Mouse (Mus musculus) duodenum, adult 2 months (tissue): ENCODE measurements around the gene Ccdc12. TPM values are rescaled to one million over a fixed set of nuclear protein-coding genes. Genes with fewer than 3 reads are reported as not detected.

ENCODE experiments used
- polyA plus RNA-seq: library from polyadenylated mRNA; depleted of rRNA; stranded (reverse); fragments of >200 nt; gene quantifications from 2 replicates; pipeline ENCODE4 v1.2.3, GENCODE M21; 2012; ENCODE audit warnings: low replicate concordance; rRNA removed

Ccdc12 gene
- 54.2 and 81.1 TPM in 2 replicates for polyA plus RNA-seq

GRCm38 (mm10) chr9:110656249-110657221 lies at the start of gene Ccdc12:
Gene Ccdc12 (plus strand): TSS chr9:110656503.

GRCm38 (mm10) chr9:110624361-110625166 lies 31.7 kb upstream of the Ccdc12 start, which contains the start of gene Nradd:
Gene Nradd (minus strand): TSS chr9:110624452.

GRCm38 (mm10) chr9:110653655-110654461 lies 2.4 kb upstream of the Ccdc12 start, which contains the start of gene Nbeal2:
Gene Nbeal2 (minus strand): TSS chr9:110654161.

GRCm38 (mm10) chr9:110741711-110742294 lies 85.5 kb downstream of the Ccdc12 start, which contains the start of gene Myl3:
Gene Myl3 (plus strand): TSS chr9:110741861.

GRCm38 (mm10) chr9:110746961-110747360 lies 90.7 kb downstream of the Ccdc12 start, which contains the start of gene Pth1r:
Gene Pth1r (minus strand): TSS chr9:110747145.

Other genes with a start within 250 kb of the Ccdc12 start
- 39.1 and 41.0 TPM in 2 replicates for gene Ptpn23, start 248.3 kb upstream of the Ccdc12 start, polyA plus RNA-seq
- not detected in 2 replicates for gene Ngp, start 236.8 kb upstream of the Ccdc12 start, polyA plus RNA-seq
- gene Klhl18, start 179.8 kb upstream of the Ccdc12 start, polyA plus RNA-seq = 9.8 and 10.6 TPM in 2 replicates
- 0.05 and 0.74 TPM in 2 replicates for gene Kif9, start 179.5 kb upstream of the Ccdc12 start, polyA plus RNA-seq
- gene Setd2, start 123.9 kb upstream of the Ccdc12 start, polyA plus RNA-seq = 17.3 and 19.2 TPM in 2 replicates
- 3.7 and 4.2 TPM in 2 replicates for gene Nradd, start 32.1 kb upstream of the Ccdc12 start, polyA plus RNA-seq
- gene Nbeal2, start 2.3 kb upstream of the Ccdc12 start, polyA plus RNA-seq = 17.1 and 41.5 TPM in 2 replicates
- gene Myl3, start 85.4 kb downstream of the Ccdc12 start, polyA plus RNA-seq = not detected in 2 replicates
- 8.9 and 9.3 TPM in 2 replicates for gene Pth1r, start 90.6 kb downstream of the Ccdc12 start, polyA plus RNA-seq
- gene Prss42, start 141.7 kb downstream of the Ccdc12 start, polyA plus RNA-seq = not detected in 2 replicates
- not detected in 2 replicates for gene Prss44, start 157.5 kb downstream of the Ccdc12 start, polyA plus RNA-seq
- gene Prss43, start 170.2 kb downstream of the Ccdc12 start, polyA plus RNA-seq = not detected in 2 replicates
- not detected in 2 replicates for gene Prss45, start 178.1 kb downstream of the Ccdc12 start, polyA plus RNA-seq
- not detected in 2 replicates for gene Prss46, start 188.0 kb downstream of the Ccdc12 start, polyA plus RNA-seq
- 0.18 TPM in 1 of 2 replicates, not detected in the other for gene Prss50, start 201.5 kb downstream of the Ccdc12 start, polyA plus RNA-seq
- 10.9 and 41.2 TPM in 2 replicates for gene Als2cl, start 223.4 kb downstream of the Ccdc12 start, polyA plus RNA-seq
- gene Tmie, start 223.6 kb downstream of the Ccdc12 start, polyA plus RNA-seq = 1.4 and 3.2 TPM in 2 replicates